Mouse (Mus musculus): ENCODE measurements around the gene Flrt2.

DNA sequence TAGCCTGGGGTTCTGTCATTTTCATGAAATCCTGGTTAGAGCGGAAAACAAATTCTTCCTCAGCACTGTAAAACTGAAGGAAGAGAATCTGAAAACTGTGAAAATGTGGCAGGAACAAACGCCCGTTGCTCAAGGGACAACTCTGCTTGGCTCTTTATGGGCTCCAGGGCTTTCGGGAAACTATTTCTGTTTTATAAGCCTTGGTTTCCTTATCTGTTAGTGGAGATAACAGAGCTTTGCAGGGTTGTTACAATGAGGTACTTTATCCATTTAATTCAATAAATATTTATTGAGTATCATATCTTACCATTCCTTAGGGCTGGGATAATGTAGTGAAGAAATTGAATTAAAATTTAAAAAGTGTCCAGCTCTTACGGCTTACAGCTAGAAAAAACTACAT is 24.7 kb upstream of the Flrt2 start:
- no peak for TF ChIP-seq CTCF (IDR thresholded peaks at IDR 0.05; ENCODE audit: low read depth, low read length)
- TF ChIP-seq POLR2A (IDR thresholded peaks at IDR 0.05; ENCODE audit: borderline replicate concordance, low read depth, low read length) = no peak
